Mouse (Mus musculus): Measurements from ENCODE around the gene Mydgf.

DNA sequence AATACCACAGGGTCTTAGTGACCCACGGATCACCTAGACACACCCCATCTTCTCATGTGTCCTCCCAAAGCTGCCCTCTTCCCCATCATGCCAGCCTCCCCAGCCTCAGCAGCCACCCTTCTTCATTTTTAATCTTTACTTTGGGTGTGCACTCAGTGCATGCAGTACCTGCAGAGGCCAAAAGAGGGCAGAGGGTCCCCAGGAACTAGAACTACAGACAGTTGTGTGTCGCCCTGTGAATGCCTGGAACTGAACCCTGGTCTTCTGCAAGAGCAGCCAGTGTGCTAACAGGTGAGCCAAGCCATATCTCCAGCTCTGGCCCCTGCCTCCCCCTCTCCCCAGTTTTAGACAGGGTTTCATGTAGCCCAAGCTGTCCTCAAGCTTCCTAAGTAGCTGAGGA, 13.1 kb upstream of the Mydgf start:
- TF ChIP-seq CTCF (IDR thresholded peaks at IDR 0.05; ENCODE audit: extremely low read depth, insufficient read depth, insufficient read length, insufficient replicate concordance) = peak; percentile 44; the same call in 1 of the 2 replicates
- TF ChIP-seq POLR2A (IDR thresholded peaks at IDR 0.05; ENCODE audit: low read depth, low read length) = no peak
